Mouse (Mus musculus) limb, embryonic 15.5 days (tissue): ENCODE data around the gene Gm20388. TPM values are rescaled to one million over a fixed set of nuclear protein-coding genes. Genes with fewer than 3 reads are reported as not detected.

Experiments
- ATAC-seq: fragments of 200-750 bp; cut with Nextera tagmentation; 2 replicates; pipeline ENCODE4 v1.8.0; 2017; ENCODE audit warnings: low read depth, moderate TSS enrichment; ENCODE audit not compliant: insufficient number of reproducible peaks, low FRiP score, low TSS enrichment
- H3K27ac ChIP-seq: fragments of 300-500 bp; sonication (generic); 2 replicates; pipeline ENCODE4 v1.5.1; 2015; ENCODE audit warnings: moderate library complexity, mild to moderate bottlenecking, inconsistent platforms
- H3K27me3 ChIP-seq: fragments of 300-500 bp; sonication (generic); 2 replicates; pipeline ENCODE4 v1.6.1; 2015; ENCODE audit warnings: inconsistent platforms
- H3K36me3 ChIP-seq: fragments of 300-500 bp; sonication (generic); 2 replicates; pipeline ENCODE4 v1.6.1; 2015; ENCODE audit warnings: inconsistent platforms
- H3K4me1 ChIP-seq: fragments of 300-500 bp; sonication (generic); 2 replicates; pipeline ENCODE4 v1.6.1; 2015; ENCODE audit warnings: inconsistent platforms
- H3K4me2 ChIP-seq: fragments of 300-500 bp; sonication (generic); 2 replicates; pipeline ENCODE4 v1.6.1; 2015; ENCODE audit warnings: mild to moderate bottlenecking, inconsistent platforms
- H3K4me3 ChIP-seq: fragments of 300-500 bp; sonication (generic); 2 replicates; pipeline ENCODE4 v1.5.1; 2015; ENCODE audit warnings: mild to moderate bottlenecking, inconsistent platforms
- H3K9ac ChIP-seq: fragments of 300-500 bp; sonication (generic); 2 replicates; pipeline ENCODE4 v1.6.1; 2015; ENCODE audit warnings: inconsistent platforms
- H3K9me3 ChIP-seq: fragments of 300-500 bp; sonication (generic); 2 replicates; pipeline ENCODE4 v1.6.1; 2016; ENCODE audit warnings: inconsistent platforms
- WGBS: fragments of 180-500 bp; shearing (Covaris S2); methylation state at CpG from one replicate; pipeline ENCODE4 v1.1.7; 2015; 5-methylcytosine and 5-hydroxymethylcytosine counted together
- polyA plus RNA-seq: library from polyadenylated mRNA; unstranded; fragments of >200 nt; fragmentation: Nextera tagmentation; extraction: Ambion mirVana; gene quantifications from 2 replicates; pipeline ENCODE4 v1.2.1, GENCODE M21; 2015

Gene Gm20388
- polyA plus RNA-seq, 1 experiment from 2014 or later: 4.9 TPM

DNA sequence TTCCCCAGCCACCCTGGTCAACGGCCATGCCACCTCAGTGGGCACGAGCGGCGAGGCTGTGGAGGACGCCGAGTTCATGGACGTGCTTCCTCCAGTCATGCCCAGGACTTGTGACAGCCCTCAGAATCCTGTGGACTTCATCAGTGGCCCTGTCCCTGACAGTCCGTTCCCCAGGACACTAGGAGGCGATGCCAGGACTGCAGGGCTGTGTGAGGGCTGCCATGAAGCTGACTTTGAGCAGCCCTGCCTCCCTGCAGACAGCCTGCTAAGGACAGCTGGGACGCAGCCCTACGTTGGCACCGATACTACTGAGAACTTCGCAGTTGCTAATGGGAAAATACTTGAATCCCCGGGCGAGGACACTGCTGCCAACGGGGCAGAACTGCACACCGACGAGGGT lies 30.8 kb downstream of the Gm20388 start:
- no peak overlapping the region for H3K27ac ChIP-seq
- no peaks in the 10 kb centered on the region for H3K4me1 ChIP-seq
- peaks cover 62% of the 10 kb centered on the region for H3K36me3 ChIP-seq
- no peak for ATAC-seq
- H3K27me3 ChIP-seq: no peaks in the 10 kb centered on the region
- H3K9me3 ChIP-seq: no peaks in the 10 kb centered on the region
- no peak overlapping the region for H3K4me2 ChIP-seq
- no peak overlapping the region for H3K4me3 ChIP-seq
- 90% methylated on average over 18 of the region's 18 CpGs for WGBS
- H3K9ac ChIP-seq: no peak overlapping the region

DNA sequence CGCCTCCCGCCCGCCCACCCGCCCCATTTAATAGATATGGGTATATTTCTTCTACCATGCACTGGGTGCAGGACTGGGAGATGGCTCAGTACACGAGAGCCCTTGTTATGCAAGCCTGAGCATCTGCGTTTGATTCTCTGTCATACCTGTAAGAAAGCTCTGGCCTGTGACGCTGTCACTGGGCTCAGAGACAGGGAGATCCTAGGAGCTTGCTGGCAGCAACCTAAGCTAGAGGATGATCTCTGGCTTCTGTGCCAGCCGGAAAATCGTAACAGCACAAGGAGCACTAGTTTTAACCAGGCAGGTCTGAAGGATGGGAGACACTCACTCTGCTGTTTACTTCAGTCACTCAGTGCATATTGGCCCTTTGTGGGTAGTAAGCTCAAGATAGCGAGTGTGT lies 33.0 kb downstream of the Gm20388 start:
- no peaks in the 10 kb centered on the region for H3K4me1 ChIP-seq
- H3K9me3 ChIP-seq: no peaks in the 10 kb centered on the region
- peaks cover 74% of the 10 kb centered on the region for H3K36me3 ChIP-seq
- no peak overlapping the region for H3K4me2 ChIP-seq
- WGBS: 79% methylated on average over 10 of the region's 10 CpGs
- H3K4me3 ChIP-seq: no peak overlapping the region
- ATAC-seq: no peak
- no peak overlapping the region for H3K9ac ChIP-seq
- no peaks in the 10 kb centered on the region for H3K27me3 ChIP-seq
- no peak overlapping the region for H3K27ac ChIP-seq

DNA sequence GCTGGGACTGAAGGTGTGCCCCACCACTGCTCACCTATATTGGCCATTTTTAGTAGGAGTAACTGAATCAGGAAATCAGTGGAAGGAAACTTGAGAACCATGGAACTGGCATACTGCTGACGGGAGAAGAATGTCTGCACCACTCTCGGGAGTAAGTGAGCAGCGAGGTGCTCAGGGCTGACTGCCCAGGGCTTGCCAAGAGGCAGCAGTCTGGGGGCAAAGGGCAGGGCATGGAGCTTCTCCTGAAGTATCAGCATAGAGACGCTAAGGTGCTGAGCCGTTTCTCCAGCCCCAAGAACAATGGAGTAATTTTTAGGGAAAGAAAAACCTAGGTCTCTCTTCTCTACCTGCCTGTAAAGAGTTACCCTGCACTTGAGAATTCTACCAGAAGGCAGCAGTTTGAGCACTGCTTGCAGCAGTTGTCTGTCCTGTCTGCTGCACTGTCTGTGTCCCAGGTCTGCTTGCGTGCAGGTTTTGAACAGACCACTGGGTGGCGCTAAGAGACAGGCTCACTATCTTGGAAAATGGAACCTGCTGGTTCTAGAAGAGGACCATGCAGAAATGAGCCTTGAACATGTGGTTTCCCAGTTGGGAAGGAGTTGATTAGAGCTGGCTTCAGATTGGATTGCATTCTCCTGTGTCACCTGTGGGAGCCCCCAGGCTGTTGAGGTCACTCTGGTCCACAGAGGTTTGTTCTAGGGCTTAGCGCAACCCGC lies 33.6 kb downstream of the Gm20388 start:
- Histone ChIP-seq H3K4me1 (0 out of 2 replicates have a peak, but pooled peaks cover 3% of the 10 kb centered on the region), H3K9me3 (no peaks in the 10 kb centered on the region), H3K4me2 (no peak overlapping the region), H3K36me3 (peaks cover 76% of the 10 kb centered on the region), H3K27me3 (no peaks in the 10 kb centered on the region), H3K4me3 (no peak overlapping the region), H3K27ac (no peak overlapping the region), H3K9ac (no peak overlapping the region)
- ATAC-seq: peak; percentile 44
- 61% methylated on average over 9 of the region's 9 CpGs for WGBS

DNA sequence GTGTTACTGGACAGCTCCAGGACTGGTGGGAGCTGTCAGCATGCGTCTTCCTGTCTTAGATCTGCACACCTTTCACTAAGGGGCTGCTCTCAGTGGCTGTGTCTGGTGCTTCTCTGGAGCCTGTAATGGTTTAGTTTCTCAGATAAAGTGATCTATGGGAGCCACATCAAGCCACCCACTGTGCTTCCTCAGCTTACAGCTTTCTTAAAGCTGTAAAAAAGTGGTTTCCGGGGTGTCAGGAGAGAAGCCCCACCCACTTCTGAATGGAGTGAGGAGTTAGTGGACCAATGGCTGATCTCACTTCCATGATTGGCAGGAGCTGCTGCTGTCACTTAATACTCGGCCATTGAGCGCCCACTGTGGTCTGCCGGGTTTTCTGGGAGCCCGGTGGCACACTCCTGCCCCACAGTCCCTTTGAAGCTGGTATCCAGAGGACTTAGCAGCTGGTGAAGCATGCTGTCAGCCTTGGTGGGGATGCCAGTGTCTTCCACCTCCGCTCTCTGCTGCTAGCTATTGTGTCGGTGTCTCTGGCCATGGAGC lies 35.8 kb downstream of the Gm20388 start:
- no peak overlapping the region for H3K27ac ChIP-seq
- no peak for ATAC-seq
- H3K9ac ChIP-seq: no peak overlapping the region
- H3K9me3 ChIP-seq: no peaks in the 10 kb centered on the region
- no peaks in the 10 kb centered on the region for H3K27me3 ChIP-seq
- peaks cover 81% of the 10 kb centered on the region for H3K36me3 ChIP-seq
- no peak overlapping the region for H3K4me2 ChIP-seq
- H3K4me3 ChIP-seq: no peak overlapping the region
- 77% methylated on average over 8 of the region's 8 CpGs for WGBS
- H3K4me1 ChIP-seq: 0 out of 2 replicates have a peak, but pooled peaks cover 3% of the 10 kb centered on the region

DNA sequence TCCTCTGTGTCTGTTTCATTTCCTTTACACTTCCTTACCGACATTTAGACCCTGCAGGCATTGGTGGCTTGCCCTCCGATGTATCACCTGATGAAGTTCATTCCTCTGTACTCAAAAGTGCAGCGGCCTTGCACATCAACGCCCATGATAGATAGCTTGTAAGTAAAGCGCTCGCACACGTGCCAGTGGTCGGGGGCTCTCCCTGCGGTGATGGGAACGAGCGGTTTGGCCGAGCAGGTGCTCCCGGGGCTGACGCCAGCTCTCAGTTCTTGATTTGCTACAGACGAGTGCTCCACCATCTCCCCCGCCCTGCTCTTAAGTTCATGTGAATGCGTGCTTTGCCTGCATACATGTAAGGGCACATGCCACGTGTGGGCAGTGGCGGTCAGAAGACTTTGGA lies 37.0 kb downstream of the Gm20388 start:
- Histone ChIP-seq H3K9me3 (no peaks in the 10 kb centered on the region), H3K4me1 (0 out of 2 replicates have a peak, but pooled peaks cover 3% of the 10 kb centered on the region), H3K27ac (no peak overlapping the region), H3K4me3 (no peak overlapping the region), H3K4me2 (no peak overlapping the region), H3K9ac (no peak overlapping the region), H3K36me3 (peaks cover 81% of the 10 kb centered on the region), H3K27me3 (no peaks in the 10 kb centered on the region)
- 81% methylated on average over 19 of the region's 19 CpGs for WGBS
- ATAC-seq: no peak

DNA sequence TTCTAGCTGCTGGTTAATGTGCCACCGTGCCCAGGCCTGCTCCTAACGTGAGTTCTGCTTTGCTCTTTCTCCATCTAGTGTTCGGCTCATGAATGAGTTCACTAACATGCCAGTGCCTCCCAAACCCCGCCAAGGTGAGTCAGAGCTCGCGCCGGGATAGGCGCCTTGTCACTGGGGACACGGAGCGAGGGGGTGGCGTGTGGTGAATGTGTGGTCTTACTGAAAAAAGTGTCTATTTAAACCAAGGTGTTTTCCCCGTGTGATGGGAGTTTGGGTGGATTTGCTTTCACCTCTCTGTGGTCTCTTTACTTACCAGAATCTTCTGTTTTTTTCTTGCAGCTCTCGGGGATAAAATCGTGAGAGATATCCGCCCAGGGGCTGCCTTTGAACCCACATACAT lies 37.7 kb downstream of the Gm20388 start:
- Histone ChIP-seq H3K27ac (no peak overlapping the region), H3K9ac (no peak overlapping the region), H3K9me3 (no peaks in the 10 kb centered on the region), H3K36me3 (peaks cover 87% of the 10 kb centered on the region), H3K4me2 (no peak overlapping the region), H3K4me3 (no peak overlapping the region), H3K27me3 (no peaks in the 10 kb centered on the region), H3K4me1 (0 out of 2 replicates have a peak, but pooled peaks cover 3% of the 10 kb centered on the region)
- no peak for ATAC-seq
- 79% methylated on average over 15 of the region's 15 CpGs for WGBS

DNA sequence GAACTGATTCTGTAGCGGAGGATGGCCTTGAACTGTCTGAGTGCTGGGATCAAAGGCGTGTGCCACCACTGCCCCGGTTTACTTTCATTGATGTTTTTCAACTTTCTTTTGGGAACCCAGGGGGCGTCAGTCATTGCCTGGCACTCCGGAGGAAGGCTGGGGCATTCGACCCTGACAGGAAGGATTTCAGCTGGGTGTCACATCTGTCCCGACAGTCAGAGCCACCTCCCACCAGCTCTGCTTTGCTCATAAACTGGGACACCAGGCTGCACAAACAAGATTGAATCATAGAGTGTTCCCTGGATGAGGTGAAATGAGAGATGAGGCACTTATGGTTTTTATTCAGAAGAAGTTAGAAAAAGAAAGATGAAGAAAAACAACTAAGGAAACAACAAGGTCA lies 41.6 kb downstream of the Gm20388 start:
- H3K9me3 ChIP-seq: no peaks in the 10 kb centered on the region
- peaks cover 91% of the 10 kb centered on the region for H3K36me3 ChIP-seq
- H3K27me3 ChIP-seq: no peaks in the 10 kb centered on the region
- H3K4me3 ChIP-seq: no peak overlapping the region
- 59% methylated on average over 7 of the region's 7 CpGs for WGBS
- H3K4me1 ChIP-seq: peaks cover 12% of the 10 kb centered on the region
- H3K4me2 ChIP-seq: no peak overlapping the region
- no peak overlapping the region for H3K9ac ChIP-seq
- no peak for ATAC-seq
- H3K27ac ChIP-seq: no peak overlapping the region

DNA sequence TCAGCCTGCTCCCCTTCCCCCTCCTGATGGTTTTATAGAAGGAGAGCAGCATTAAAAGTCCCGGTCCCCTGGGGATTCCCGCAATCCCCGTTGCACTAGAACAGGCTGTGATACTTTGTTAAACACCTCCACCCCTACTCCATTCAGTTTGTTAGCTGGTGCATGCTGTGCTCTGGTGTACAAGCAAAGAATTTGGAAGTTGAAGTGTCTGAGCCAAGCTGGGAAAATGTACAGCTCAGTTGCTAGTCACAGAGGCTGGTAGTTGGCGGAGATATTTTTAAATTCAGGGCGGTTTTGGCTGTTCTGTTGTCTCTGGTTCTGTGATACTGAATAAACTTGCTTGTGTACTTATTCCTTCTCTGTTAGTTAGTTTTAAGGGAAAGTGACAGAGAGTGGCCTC lies 42.1 kb downstream of the Gm20388 start:
- H3K36me3 ChIP-seq: peaks cover 91% of the 10 kb centered on the region
- no peaks in the 10 kb centered on the region for H3K9me3 ChIP-seq
- 57% methylated on average over 5 of the region's 5 CpGs for WGBS
- no peaks in the 10 kb centered on the region for H3K27me3 ChIP-seq
- no peak overlapping the region for H3K4me3 ChIP-seq
- H3K9ac ChIP-seq: no peak overlapping the region
- H3K4me2 ChIP-seq: no peak overlapping the region
- H3K27ac ChIP-seq: no peak overlapping the region
- peaks cover 12% of the 10 kb centered on the region for H3K4me1 ChIP-seq
- no peak for ATAC-seq

DNA sequence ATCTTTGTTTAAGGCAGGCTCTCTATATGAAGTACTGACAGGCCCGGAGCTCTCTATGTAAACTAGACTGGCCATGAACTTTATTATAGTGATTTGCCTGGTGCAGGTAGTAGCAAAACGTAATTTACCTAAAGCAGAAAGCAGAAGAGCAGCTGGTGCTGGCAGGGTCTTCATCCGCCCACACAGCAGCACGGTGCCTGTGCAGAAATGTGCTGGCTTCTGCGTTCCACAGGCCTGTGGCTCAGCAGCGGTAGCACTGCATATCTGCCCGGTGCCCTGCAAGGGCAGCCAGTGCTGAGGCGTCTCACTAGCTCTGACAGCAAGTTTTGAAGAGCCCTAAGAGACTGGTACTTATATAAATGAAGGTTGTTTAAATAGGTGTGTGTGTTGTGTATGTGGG lies 44.7 kb downstream of the Gm20388 start:
- H3K9ac ChIP-seq: no peak overlapping the region
- no peaks in the 10 kb centered on the region for H3K9me3 ChIP-seq
- peaks cover 11% of the 10 kb centered on the region for H3K4me1 ChIP-seq
- H3K27me3 ChIP-seq: no peaks in the 10 kb centered on the region
- no peak overlapping the region for H3K4me3 ChIP-seq
- peaks cover 75% of the 10 kb centered on the region for H3K36me3 ChIP-seq
- ATAC-seq: no peak
- H3K27ac ChIP-seq: no peak overlapping the region
- no peak overlapping the region for H3K4me2 ChIP-seq
- 87% methylated on average over 8 of the region's 8 CpGs for WGBS

DNA sequence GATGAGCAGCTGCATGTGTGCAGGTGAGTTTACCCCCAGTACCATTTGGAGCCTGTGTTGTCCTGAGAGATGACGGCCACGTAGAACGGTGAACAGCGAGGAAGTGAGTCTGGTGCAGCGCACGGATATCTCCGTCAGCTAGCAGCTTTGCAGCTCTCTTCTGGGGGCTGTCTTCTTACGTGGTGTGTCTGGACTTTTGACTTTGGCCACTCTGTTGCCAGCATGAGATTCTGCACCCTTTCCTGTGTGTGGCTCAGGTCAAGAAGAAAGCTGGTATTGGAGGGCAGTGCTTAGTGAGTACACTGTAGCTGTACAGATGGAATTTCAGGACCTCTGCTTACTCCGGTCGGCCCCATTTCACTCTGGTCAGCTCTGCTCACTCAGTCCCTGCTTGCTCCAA lies 47.4 kb downstream of the Gm20388 start:
- Histone ChIP-seq H3K9ac (no peak overlapping the region), H3K27me3 (no peaks in the 10 kb centered on the region), H3K4me1 (peaks cover 17% of the 10 kb centered on the region), H3K9me3 (no peaks in the 10 kb centered on the region), H3K27ac (no peak overlapping the region), H3K4me3 (no peak overlapping the region), H3K4me2 (no peak overlapping the region), H3K36me3 (peaks cover 48% of the 10 kb centered on the region)
- WGBS: 96% methylated on average over 10 of the region's 10 CpGs
- no peak for ATAC-seq

DNA sequence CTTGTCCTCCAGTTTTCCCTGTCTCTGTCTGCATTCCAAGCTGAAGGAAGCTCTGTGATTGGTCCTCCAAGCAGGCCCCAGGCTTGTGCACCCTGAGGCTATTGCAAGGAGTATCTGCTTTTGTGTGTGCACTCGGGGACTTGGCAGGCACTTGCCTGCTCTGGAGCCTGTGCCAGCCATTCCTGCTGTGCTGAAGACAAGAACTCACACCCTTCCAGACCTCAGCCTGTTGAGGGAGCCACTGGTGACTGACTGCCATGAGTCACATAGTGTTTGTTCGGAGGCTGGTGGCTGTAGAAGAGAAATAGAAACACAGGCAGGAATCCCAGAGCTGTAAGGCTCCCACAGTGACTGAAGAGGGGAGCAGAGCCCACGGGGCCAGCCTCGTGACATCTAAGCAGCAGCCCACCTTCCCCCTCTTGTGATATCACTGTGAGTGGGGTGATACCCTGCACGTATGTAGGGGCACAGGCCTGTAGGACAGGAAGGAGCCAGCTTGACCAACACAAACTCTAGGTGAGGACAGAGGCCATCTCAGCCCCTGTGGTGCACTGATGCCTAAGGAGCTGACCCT lies 50.0 kb downstream of the Gm20388 start:
- Histone ChIP-seq H3K9me3 (no peaks in the 10 kb centered on the region), H3K27me3 (no peaks in the 10 kb centered on the region), H3K9ac (no peak overlapping the region), H3K36me3 (peaks cover 23% of the 10 kb centered on the region), H3K4me3 (no peak overlapping the region), H3K4me1 (peaks cover 28% of the 10 kb centered on the region), H3K27ac (peak overlapping the region; percentile 59), H3K4me2 (no peak overlapping the region)
- WGBS: 54% methylated on average over 5 of the region's 5 CpGs
- ATAC-seq: no peak

DNA sequence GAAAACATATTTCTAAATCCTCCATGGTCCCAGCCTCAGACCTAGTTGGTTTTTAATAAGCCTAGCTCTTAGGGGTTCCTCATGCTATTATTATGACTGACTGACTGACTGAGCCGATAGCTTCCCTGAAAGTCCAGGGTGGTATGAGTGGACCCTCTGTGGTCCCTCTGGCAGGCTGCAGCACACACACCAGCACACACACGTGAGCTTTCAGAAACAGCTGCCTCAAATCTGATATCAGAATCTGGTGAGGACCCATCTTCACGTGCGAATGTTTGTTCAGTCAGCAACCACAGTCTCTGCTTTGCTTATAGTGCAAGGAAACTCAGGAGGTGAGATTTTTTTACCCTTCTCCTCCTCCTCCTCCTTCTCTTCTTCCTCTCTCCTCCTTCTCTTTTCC lies 54.2 kb downstream of the Gm20388 start:
- no peak for ATAC-seq
- 54% methylated on average over 4 of the region's 4 CpGs for WGBS
- H3K27me3 ChIP-seq: 0 out of 2 replicates have a peak, but pooled peaks cover 1% of the 10 kb centered on the region

More for the DNA sequence above, 54.2 kb downstream of the Gm20388 start:
- Histone ChIP-seq H3K4me1 (peaks cover 20% of the 10 kb centered on the region), H3K36me3 (no peaks in the 10 kb centered on the region), H3K27ac (no peak overlapping the region), H3K9me3 (no peaks in the 10 kb centered on the region), H3K4me2 (no peak overlapping the region), H3K9ac (no peak overlapping the region), H3K4me3 (no peak overlapping the region)
